Mouse (Mus musculus) splenic B cell, adult 2 months (primary cell): Measurements from ENCODE around the gene 1700125H20Rik.

Experiments
- DNase-seq: peaks from one replicate; pipeline ENCODE4 v3.0.0-alpha.2; 2011; ENCODE audit warnings: low read depth, low spot score
- H3K27me3 ChIP-seq: 2 replicates; pipeline ENCODE4 v1.6.1; 2012; ENCODE audit warnings: mild to moderate bottlenecking, low read length, moderate library complexity, mixed read lengths; ENCODE audit not compliant: control insufficient read depth, poor library complexity, insufficient read depth, severe bottlenecking
- H3K36me3 ChIP-seq: 2 replicates; pipeline ENCODE4 v1.6.1; 2012; ENCODE audit warnings: mild to moderate bottlenecking, low read length, moderate library complexity, mixed read lengths; ENCODE audit not compliant: control insufficient read depth, poor library complexity, insufficient read depth, severe bottlenecking

1700125H20Rik gene

DNA sequence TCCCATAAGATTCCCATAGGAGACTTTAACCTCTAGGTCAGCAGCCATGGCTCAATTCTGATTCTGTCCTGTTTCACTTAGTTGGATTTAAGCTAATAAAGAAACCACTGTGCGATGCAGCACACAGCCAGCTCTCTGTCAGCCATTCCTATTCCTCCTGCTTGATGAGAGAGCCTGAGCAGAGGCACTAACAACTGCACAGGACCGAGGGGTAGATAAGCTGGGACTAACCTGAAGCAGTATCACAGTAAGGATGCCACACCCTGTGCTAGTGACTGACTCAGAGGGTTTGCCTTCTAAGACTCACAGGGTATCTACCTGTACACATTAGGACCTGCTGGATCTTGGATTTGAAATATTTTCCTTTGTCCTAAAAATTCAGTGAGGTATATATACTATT lies 43.0 kb downstream of the 1700125H20Rik start:
- DNase-seq, result no peak
- H3K27me3 ChIP-seq, result no peaks in the 10 kb centered on the region
- peaks cover 17% of the 10 kb centered on the region for H3K36me3 ChIP-seq

- DNase-seq, result peak; percentile 22
- H3K27me3 ChIP-seq, result no peaks in the 10 kb centered on the region
- H3K36me3 ChIP-seq, result peaks cover 17% of the 10 kb centered on the region
These were observed 44.5 kb downstream of the 1700125H20Rik start for GRCm38 (mm10) chr11:85214679-85215078.

DNA sequence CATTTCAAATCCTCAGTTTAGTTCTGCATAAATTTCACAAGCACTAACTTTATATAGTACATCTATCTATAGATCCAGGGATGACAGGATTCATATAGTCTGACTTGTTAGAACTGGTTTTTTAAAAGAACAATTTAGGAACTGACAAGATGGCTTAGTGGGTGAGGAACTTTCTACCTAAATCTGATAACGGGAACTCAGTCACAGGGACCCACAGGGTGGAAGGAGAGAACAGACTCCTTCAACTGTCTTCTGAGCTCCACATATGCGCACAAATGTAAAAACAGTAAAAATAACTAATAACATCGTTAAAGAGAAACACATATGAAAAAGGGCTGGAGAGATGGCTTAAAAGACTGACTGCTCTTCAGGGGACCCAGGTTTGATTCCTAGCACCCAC lies 48.8 kb downstream of the 1700125H20Rik start:
- no peak for DNase-seq
- Histone ChIP-seq H3K27me3 (no peaks in the 10 kb centered on the region), H3K36me3 (peaks cover 15% of the 10 kb centered on the region)

DNA sequence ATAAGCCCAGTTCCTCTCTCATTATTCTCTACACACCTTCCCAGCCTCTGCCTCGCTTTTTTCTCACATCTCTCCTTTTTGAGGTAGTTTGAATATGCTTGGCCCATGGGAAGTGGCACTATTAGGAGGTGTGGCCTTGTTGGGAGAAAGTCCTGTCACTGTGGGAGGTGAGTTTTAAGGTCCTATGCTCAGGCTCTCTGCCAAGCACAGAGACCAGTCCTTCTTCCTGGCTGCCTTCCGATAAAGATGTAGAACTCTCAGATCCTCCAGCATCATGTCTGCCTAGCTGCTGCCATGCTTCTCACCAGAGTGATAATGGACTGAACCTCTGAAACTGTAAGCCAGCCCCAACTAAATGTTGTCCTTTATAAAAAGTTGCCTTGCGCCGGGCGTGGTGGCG lies 52.4 kb downstream of the 1700125H20Rik start:
- DNase-seq, result no peak
- peaks cover 2% of the 10 kb centered on the region; the same call in 1 of the 2 replicates for H3K36me3 ChIP-seq

GRCm38 (mm10) chr11:85223248-85223647 lies 53.0 kb downstream of the 1700125H20Rik start:
- H3K36me3 ChIP-seq, result peaks cover 2% of the 10 kb centered on the region; the same call in 1 of the 2 replicates
- no peaks in the 10 kb centered on the region for H3K27me3 ChIP-seq
- no peak for DNase-seq

More for the DNA sequence above, 52.4 kb downstream of the 1700125H20Rik start:
- no peaks in the 10 kb centered on the region for H3K27me3 ChIP-seq
